Mouse (Mus musculus) telencephalon, adult 2 months (tissue): ENCODE measurements at regions not wholly inside any gene's neighbourhood (a gene's known extent, or its start where the extent isn't known, plus 50 kb on each side); places are given as distances from the start of the nearest gene placed in this dataset.
A peak's percentile ranks its signal among the peaks of the same experiment; 100 is the strongest.

Experiments used
- DNase-seq: peaks from one replicate; pipeline ENCODE4 v3.0.0-alpha.2; 2011; ENCODE audit warnings: low read depth, low spot score

DNA sequence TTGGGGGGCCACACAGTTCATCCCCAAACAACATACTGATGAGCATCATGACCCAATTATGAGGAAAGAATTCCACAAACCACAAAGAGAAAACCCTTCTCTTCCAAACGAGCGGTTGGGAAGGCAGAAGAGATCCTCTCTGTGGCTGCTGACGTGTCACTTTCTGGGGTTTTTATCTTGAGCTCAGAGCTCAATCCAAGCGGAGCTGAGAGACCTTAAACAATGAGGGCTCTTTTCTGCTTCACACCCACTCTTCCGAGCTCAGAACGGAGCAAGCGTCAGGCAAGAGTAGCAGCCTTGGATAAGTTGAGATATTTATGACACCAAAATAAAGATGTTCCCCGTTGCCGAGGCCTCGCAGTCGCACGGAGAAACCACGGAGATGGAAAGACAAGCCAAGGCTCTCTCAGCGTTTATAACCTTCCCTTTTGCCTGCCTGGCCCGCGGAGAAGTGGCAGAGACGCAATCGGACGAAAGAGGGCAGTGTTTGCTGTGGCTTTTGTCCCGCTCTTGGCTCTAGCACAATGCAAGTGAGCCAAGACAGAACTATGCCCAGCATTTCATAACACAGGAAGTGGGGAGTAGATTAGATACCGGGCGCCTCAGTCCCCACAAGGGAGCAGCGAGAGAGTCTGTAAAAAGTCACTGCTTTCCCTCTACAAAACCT is 100.7 kb downstream of the Chic2 start:
- peak; percentile 55 for DNase-seq

- no peak for DNase-seq
These were observed 103.1 kb downstream of the Chic2 start for GRCm38 (mm10) chr5:74941426-74941825.

GRCm38 (mm10) chr5:74937416-74937940 is 107.1 kb downstream of the Chic2 start:
- DNase-seq = no peak

GRCm38 (mm10) chr5:74936087-74936486 is 108.5 kb downstream of the Chic2 start:
- DNase-seq = no peak

GRCm38 (mm10) chr5:74935676-74936075 is 108.9 kb downstream of the Chic2 start:
- no peak for DNase-seq

DNA sequence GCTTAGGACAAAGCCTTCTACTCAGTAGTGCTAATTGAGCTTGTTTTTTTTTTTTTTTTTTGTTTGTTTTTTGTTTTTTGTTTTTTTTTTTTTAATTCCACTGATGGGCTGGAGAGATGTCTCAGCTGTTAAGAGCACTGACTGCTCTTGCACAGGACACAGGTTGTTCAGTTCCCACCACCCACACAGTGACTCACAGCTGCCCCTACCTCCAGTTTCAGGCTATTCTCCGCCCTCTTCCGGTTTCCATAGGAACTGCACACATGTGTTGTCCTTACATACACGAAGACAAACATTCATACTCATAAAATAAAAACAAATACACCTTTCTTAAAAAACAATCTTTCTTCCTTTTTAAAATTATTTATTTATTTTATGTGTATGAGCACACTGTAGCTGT is 111.3 kb downstream of the Chic2 start:
- DNase-seq = no peak

- DNase-seq = no peak
These were observed 112.4 kb downstream of the Chic2 start for GRCm38 (mm10) chr5:74932206-74932605.

GRCm38 (mm10) chr5:74931765-74932164 is 112.8 kb downstream of the Chic2 start:
- DNase-seq = no peak

DNA sequence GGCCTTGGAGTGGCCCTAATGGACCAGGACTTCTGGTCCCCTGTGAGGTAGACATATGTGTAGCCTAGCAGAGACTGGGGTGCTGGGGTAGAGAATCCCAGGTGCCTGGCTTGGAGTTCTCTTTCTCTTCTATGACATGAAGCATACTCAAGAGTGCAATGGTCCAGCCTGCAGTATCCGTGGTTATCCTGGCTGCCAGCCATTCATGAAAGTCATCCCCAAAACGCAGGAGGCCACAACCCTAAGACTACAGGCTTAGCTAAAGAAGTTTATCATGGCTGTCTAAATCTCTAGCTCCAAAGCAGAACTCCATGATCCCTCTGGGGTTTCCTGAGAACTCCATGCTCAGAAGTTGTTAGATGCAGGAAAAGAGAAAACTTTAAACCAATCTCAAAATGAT is 117.0 kb downstream of the Chic2 start:
- DNase-seq = no peak

DNA sequence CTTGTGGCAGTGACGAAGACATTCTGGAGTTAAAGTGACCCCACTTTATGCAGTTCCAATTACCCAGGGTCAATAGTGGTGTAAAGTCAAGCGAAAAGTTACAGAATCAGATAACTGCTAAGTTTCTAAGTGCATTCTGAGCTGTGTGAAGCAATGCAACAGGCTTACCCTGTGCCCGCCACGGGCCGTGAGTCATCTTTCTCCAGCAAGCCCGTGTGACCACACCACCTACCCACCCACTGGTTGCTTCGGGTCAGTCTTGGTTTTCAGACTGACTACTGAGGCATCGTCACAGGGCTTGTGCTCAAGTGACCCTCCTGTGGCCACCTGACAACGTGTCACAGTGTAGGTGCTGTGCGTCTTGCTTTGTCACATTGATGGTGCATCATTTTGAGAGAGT is 118.8 kb downstream of the Chic2 start:
- DNase-seq = no peak

GRCm38 (mm10) chr5:74924031-74924533 is 120.5 kb downstream of the Chic2 start:
- DNase-seq = no peak

DNA sequence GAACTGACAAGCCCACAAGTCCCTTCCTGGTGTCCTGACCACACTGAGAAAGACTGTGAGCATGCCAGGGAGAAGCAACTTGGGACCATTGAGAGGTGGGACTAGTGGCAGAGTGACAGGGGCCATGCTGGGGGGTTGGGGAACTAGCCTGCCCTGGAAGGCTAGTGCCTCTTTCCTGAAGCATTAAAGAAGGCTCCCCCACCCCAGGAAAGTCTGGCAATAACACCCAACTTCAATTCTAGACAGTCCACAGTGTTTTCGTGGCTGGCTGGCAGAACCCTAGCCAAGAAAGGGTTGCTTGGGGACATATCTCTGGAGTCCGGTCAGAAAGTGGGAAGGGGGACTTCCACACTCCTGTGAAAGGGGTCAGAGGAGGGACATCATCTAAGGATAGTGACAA is 121.2 kb downstream of the Chic2 start:
- no peak for DNase-seq

DNA sequence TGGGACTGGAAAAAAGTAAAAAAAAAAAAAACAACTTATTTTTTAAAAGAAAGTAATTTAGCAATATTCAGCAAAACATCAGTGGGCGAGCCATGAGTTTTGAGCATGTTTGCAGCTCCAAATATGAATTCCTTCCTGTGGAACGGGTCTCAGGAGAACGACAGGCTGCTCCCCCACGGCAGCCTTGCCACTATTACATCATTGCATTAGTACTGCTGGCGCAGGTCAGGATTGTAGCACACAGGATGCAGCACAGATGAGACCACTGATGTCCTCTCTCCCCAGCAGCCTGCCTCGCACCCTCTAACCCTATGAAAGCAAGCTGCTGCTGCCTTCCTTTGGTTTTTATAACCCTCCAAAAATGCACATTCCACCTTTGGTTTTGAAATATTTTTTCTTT is 121.7 kb downstream of the Chic2 start:
- no peak for DNase-seq

GRCm38 (mm10) chr5:74920939-74921338 is 123.6 kb downstream of the Chic2 start:
- no peak for DNase-seq

DNA sequence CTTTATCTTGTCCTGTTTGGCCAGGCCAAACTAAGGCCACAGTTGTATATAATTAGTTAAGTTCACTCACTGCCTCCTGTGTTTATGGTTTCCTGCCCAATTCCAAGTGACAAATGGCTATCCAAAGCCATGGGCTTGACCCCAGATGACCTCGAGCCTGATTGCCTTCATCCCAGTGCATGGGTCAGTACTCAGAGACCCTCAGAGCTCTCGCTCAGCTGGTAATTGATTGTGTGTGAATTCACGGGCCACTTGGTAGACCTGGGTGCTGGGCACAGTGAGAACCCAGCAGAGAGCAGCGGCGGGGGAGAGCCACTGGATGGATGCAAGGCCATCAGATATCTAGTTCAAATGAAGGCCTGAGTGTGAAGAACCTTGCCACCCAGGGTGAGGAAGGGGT is 124.1 kb downstream of the Chic2 start:
- DNase-seq = no peak

DNA sequence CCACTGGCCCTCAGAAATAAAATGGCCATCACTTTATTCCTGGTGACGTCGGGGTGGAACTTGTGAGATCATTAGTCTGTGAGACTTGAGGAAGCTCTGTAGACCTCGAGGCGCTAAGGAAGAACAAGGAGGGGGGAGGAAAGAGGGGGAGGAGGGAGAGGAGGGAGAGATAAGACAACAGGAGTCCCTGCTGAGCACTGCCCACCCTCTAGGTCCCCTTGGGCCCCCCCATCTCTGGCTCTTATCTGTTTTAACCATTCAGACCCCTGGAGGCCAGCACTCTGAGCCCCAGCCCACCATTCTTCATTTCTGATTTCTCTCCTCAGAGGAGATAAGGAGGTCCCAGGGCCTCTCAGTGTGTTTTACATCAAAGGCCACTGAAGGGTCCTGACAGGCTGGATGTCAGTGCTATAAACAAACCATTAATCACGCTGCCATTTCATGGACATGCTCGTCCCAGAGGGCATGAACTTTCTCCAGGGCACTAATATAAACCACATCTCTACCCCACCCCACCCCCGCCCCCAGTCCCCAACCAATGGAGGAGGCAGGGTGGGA is 139.0 kb downstream of the Chic2 start:
- no peak for DNase-seq

GRCm38 (mm10) chr5:74904927-74905503 is 139.6 kb downstream of the Chic2 start:
- no peak for DNase-seq

- no peak for DNase-seq
These were observed 140.2 kb downstream of the Chic2 start for GRCm38 (mm10) chr5:74904327-74904726.

DNA sequence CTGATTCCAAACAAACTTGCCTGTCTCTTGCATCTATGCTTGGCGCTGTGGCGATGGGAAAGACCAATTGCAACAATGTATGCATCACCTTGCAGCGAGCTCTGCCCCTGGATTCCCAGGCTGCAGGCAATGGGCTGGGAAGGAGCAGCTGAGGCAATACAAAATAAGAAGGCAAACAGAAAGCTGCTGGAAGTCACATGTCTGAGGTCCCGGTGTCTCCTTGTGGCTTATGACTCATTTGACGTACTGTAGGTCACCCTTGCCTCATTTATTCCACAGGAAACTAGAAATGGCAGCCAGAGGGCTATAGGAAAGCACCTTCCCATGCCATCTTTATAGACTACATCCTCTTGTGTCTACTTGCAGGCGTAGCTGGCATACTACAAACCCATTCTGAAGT is 140.9 kb downstream of the Chic2 start:
- DNase-seq = no peak

- no peak for DNase-seq
These were observed 147.4 kb downstream of the Chic2 start for GRCm38 (mm10) chr5:74897133-74897532.

DNA sequence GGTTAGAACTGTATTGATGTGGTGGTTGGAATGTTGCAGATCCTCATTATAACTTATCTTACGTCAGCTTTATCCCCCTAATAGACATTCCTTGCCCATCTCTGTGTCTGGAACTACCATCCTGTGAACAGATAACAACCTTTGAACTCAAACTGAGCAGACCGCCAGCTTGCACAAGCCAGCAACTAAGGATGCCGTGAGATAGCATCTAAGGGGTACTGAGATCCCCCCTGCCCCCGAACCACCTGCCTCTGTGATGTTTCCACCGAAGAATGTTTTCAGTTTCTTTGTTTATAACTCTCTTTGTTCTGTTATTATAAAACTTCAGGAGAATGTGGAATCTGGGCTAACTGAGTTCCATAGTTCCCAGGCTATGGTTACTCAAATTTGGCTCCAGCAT is 151.3 kb downstream of the Chic2 start:
- DNase-seq = no peak

- DNase-seq = no peak
These were observed 153.0 kb downstream of the Chic2 start for GRCm38 (mm10) chr5:74891541-74891940.

DNA sequence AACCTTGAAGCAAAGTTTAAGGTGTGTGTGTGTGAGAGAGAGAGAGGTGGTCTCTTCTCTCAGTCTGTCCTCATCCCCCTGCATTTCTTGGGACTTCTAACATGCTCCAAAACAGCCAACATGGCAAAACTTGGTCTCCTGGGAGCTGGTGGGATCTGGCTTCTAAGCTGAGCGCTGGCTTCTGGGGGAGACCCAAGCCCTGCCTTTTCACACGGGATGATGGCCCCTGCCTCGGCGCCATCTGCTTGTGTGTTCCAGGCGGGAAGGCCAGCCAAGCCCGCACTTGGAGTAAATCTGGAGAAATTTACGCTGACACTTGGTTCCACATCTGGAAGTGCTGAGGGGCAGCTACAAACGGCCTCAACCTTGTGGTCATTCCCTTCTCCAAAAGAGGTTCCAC is 155.6 kb downstream of the Chic2 start:
- no peak for DNase-seq
